Mouse (Mus musculus) spleen, adult 2 months (tissue): ENCODE data around the gene Frmd6.

ENCODE experiments used
- CTCF ChIP-seq: fragments of 200-500 bp; IDR thresholded peaks from 2 replicates; pipeline ENCODE4 v1.5.1; 2011; ENCODE audit warnings: mild to moderate bottlenecking, inconsistent platforms; ENCODE audit not compliant: insufficient read depth, insufficient read length, insufficient replicate concordance; ENCODE audit errors: extremely low read depth
- POLR2A ChIP-seq: fragments of 200-500 bp; IDR thresholded peaks from 2 replicates; pipeline ENCODE4 v1.6.1; 2011; ENCODE audit warnings: low read depth, low read length, inconsistent platforms

- TF ChIP-seq CTCF (no peak), POLR2A (no peak)
These were observed 60.3 kb downstream of the Frmd6 start for GRCm38 (mm10) chr12:70885576-70885975.
